Mouse (Mus musculus) MEL (cell line): ENCODE results near the gene Cdc123. TPM values are rescaled to one million over a fixed set of nuclear protein-coding genes. Genes with fewer than 3 reads are reported as not detected.

Experiments
- DNase-seq: peaks from one replicate; pipeline ENCODE4 v3.0.0; 2011; ENCODE audit warnings: low read depth, low spot score
- H3K27ac ChIP-seq: 2 replicates; pipeline ENCODE4 v1.5.1; 2012; ENCODE audit warnings: low read depth, mild to moderate bottlenecking, control low read depth, low read length, moderate library complexity; ENCODE audit not compliant: control insufficient read depth
- H3K27me3 ChIP-seq, 2 experiments: fragments of 150-350 bp in 1 of 2; sonication (generic) in 1 of 2; 2 replicates each; pipeline ENCODE4 v1.6.1; 2012; ENCODE audit warnings: low read length in 2 of 2, mild to moderate bottlenecking in 2 of 2, improper control_type of control experiment in 1 of 2, moderate library complexity in 1 of 2; ENCODE audit not compliant: insufficient read depth in 2 of 2, control insufficient read depth in 1 of 2
- H3K36me3 ChIP-seq, 2 experiments: 2 replicates each; pipeline ENCODE4 v1.6.1; 2012 to 2014; ENCODE audit warnings: low read length in 2 of 2, improper control_type of control experiment in 1 of 2, inconsistent platforms in 1 of 2, mild to moderate bottlenecking in 1 of 2; ENCODE audit not compliant: insufficient read depth in 2 of 2, control insufficient read depth in 1 of 2
- H3K4me1 ChIP-seq, 2 experiments: fragments of 150-350 bp in 1 of 2; sonication (generic) in 1 of 2; 2 replicates each; pipeline ENCODE4 v1.6.1; 2012; ENCODE audit warnings: low read length in 2 of 2, improper control_type of control experiment in 1 of 2, mild to moderate bottlenecking in 1 of 2; ENCODE audit not compliant: insufficient read depth in 2 of 2, control insufficient read depth in 1 of 2
- H3K4me3 ChIP-seq, 2 experiments: fragments of 150-350 bp in 1 of 2; sonication (generic) in 1 of 2; 2 replicates each; pipeline ENCODE4 v1.5.1; 2012; ENCODE audit warnings: low read depth in 2 of 2, low read length in 2 of 2, mild to moderate bottlenecking in 2 of 2, moderate library complexity in 2 of 2, control low read depth in 1 of 2, improper control_type of control experiment in 1 of 2; ENCODE audit not compliant: control insufficient read depth in 1 of 2, insufficient read depth in 1 of 2
- H3K79me2 ChIP-seq: 2 replicates; pipeline ENCODE4 v1.6.1; 2012; ENCODE audit warnings: mild to moderate bottlenecking, low read length, moderate library complexity; ENCODE audit not compliant: control insufficient read depth, poor library complexity, insufficient read depth
- H3K9ac ChIP-seq: 2 replicates; pipeline ENCODE4 v1.6.1; 2012; ENCODE audit warnings: low read depth, mild to moderate bottlenecking, control low read depth, low read length, moderate library complexity; ENCODE audit not compliant: control insufficient read depth, poor library complexity, severe bottlenecking
- H3K9me3 ChIP-seq: fragments of 150-350 bp; sonication (generic); replicated peaks from 2 replicates; pipeline ENCODE4 v1.6.1; 2012; ENCODE audit warnings: mild to moderate bottlenecking, low read length, improper control_type of control experiment, moderate library complexity; ENCODE audit not compliant: insufficient read depth
- BHLHE40 ChIP-seq: IDR thresholded peaks from 2 replicates; pipeline ENCODE4 v1.6.1; 2012; ENCODE audit warnings: low read depth, mild to moderate bottlenecking, inconsistent platforms, low read length, improper control_type of control experiment, borderline replicate concordance
- CHD1 ChIP-seq: IDR thresholded peaks from 2 replicates; pipeline ENCODE4 v1.6.1; 2012; ENCODE audit warnings: low read depth, mild to moderate bottlenecking, inconsistent platforms, low read length, improper control_type of control experiment
- CHD2 ChIP-seq: IDR thresholded peaks from 2 replicates; pipeline ENCODE4 v1.6.1; 2011; ENCODE audit warnings: low read length, improper control_type of control experiment
- CTCF ChIP-seq, 3 experiments: IDR thresholded peaks in 2 of 3; conservative IDR thresholded peaks in 1 of 3; 2 replicates each; pipeline ENCODE4 v1.5.1; 2011 to 2012; ENCODE audit warnings: low read length in 3 of 3, low read depth in 2 of 3, mild to moderate bottlenecking in 2 of 3, improper control_type of control experiment in 1 of 3, inconsistent platforms in 1 of 3, mixed read lengths in 1 of 3, moderate library complexity in 1 of 3; ENCODE audit not compliant: control insufficient read depth in 1 of 3, insufficient read depth in 1 of 3, poor library complexity in 1 of 3, severe bottlenecking in 1 of 3
- ELF1 ChIP-seq: IDR thresholded peaks from 2 replicates; pipeline ENCODE4 v1.6.1; 2014; ENCODE audit warnings: low read depth, mild to moderate bottlenecking, inconsistent platforms, low read length, improper control_type of control experiment, moderate library complexity
- EP300 ChIP-seq, 2 experiments: IDR thresholded peaks; 2 replicates each; pipeline ENCODE4 v1.6.1; 2011; ENCODE audit warnings: improper control_type of control experiment in 2 of 2, low read length in 2 of 2, low read depth in 1 of 2, mild to moderate bottlenecking in 1 of 2
- ETS1 ChIP-seq: IDR thresholded peaks from 2 replicates; pipeline ENCODE4 v1.6.1; 2012; ENCODE audit warnings: low read depth, mild to moderate bottlenecking, inconsistent platforms, low read length, improper control_type of control experiment, moderate library complexity
- GABPA ChIP-seq: IDR thresholded peaks from 2 replicates; pipeline ENCODE4 v1.6.1; 2012; ENCODE audit warnings: low read depth, mild to moderate bottlenecking, inconsistent platforms, low read length, improper control_type of control experiment, moderate library complexity
- GATA1 ChIP-seq: IDR thresholded peaks from 2 replicates; pipeline ENCODE4 v1.6.1; 2011; ENCODE audit warnings: low read depth, low read length, improper control_type of control experiment
- KAT2A ChIP-seq: conservative IDR thresholded peaks from 2 replicates; pipeline ENCODE4 v1.6.1; 2012; ENCODE audit warnings: low read depth, low read length, improper control_type of control experiment, inconsistent platforms
- MAX ChIP-seq: IDR thresholded peaks from 2 replicates; pipeline ENCODE4 v1.6.1; 2011; ENCODE audit warnings: low read length, improper control_type of control experiment
- MAZ ChIP-seq: IDR thresholded peaks from 2 replicates; pipeline ENCODE4 v1.6.1; 2012; ENCODE audit warnings: low read depth, mild to moderate bottlenecking, inconsistent platforms, low read length, improper control_type of control experiment
- MYC ChIP-seq: IDR thresholded peaks from 2 replicates; pipeline ENCODE4 v1.6.1; 2011; ENCODE audit warnings: low read depth, mild to moderate bottlenecking, low read length, improper control_type of control experiment, moderate library complexity
- NRF1 ChIP-seq: IDR thresholded peaks from 2 replicates; pipeline ENCODE4 v1.6.1; 2014; ENCODE audit warnings: low read depth, mild to moderate bottlenecking, inconsistent platforms, low read length, improper control_type of control experiment, moderate library complexity; ENCODE audit not compliant: poor library complexity, insufficient read depth, severe bottlenecking
- POLR2AphosphoS2 ChIP-seq: IDR thresholded peaks from 2 replicates; pipeline ENCODE4 v1.6.1; 2011; ENCODE audit warnings: low read length, improper control_type of control experiment
- POLR2AphosphoS5 ChIP-seq: IDR thresholded peaks from 2 replicates; pipeline ENCODE4 v1.6.1; 2012; ENCODE audit warnings: low read depth, borderline replicate concordance, mild to moderate bottlenecking, inconsistent platforms, low read length, moderate library complexity, mixed read lengths
- RAD21 ChIP-seq: IDR thresholded peaks from 2 replicates; pipeline ENCODE4 v1.6.1; 2011; ENCODE audit warnings: mild to moderate bottlenecking, low read depth, low read length, improper control_type of control experiment
- RCOR1 ChIP-seq: IDR thresholded peaks from 2 replicates; pipeline ENCODE4 v1.6.1; 2012; ENCODE audit warnings: low read depth, mild to moderate bottlenecking, inconsistent platforms, low read length, improper control_type of control experiment
- SIN3A ChIP-seq: IDR thresholded peaks from 2 replicates; pipeline ENCODE4 v1.6.1; 2012; ENCODE audit warnings: low read length, improper control_type of control experiment, inconsistent platforms
- SMC3 ChIP-seq: IDR thresholded peaks from 2 replicates; pipeline ENCODE4 v1.6.1; 2011; ENCODE audit warnings: low read depth, low read length, improper control_type of control experiment
- TAL1 ChIP-seq: IDR thresholded peaks from 2 replicates; pipeline ENCODE4 v1.6.1; 2012; ENCODE audit warnings: mild to moderate bottlenecking, inconsistent platforms, low read length, moderate library complexity, mixed read lengths
- TBP ChIP-seq: IDR thresholded peaks from 2 replicates; pipeline ENCODE4 v1.8.0; 2011; ENCODE audit warnings: low read depth, low read length, improper control_type of control experiment
- TCF12 ChIP-seq: IDR thresholded peaks from 2 replicates; pipeline ENCODE4 v1.6.1; 2014; ENCODE audit warnings: low read depth, mild to moderate bottlenecking, inconsistent platforms, low read length, improper control_type of control experiment, moderate library complexity
- UBTF ChIP-seq: IDR thresholded peaks from 2 replicates; pipeline ENCODE4 v1.6.1; 2012; ENCODE audit warnings: low read depth, mild to moderate bottlenecking, inconsistent platforms, low read length, improper control_type of control experiment, moderate library complexity, borderline replicate concordance; ENCODE audit not compliant: insufficient read depth
- ZNF384 ChIP-seq: IDR thresholded peaks from 2 replicates; pipeline ENCODE4 v1.6.1; 2012; ENCODE audit warnings: low read depth, mild to moderate bottlenecking, inconsistent platforms, low read length, improper control_type of control experiment
- polyA plus RNA-seq, 2 experiments: library from polyadenylated mRNA; stranded (reverse) in 1 of 2; unstranded in 1 of 2; fragments of >175 nt in 1 of 2; fragments of >200 nt in 1 of 2; gene quantifications; 2 replicates each; pipeline versions ENCODE4 v1.2.1 to v1.2.4; 2012; ENCODE audit warnings: low replicate concordance in 2 of 2, low read depth in 1 of 2; ENCODE audit not compliant: insufficient read length in 2 of 2, insufficient read depth in 1 of 2, missing spikeins in 1 of 2
- total RNA-seq: library from RNA; depleted of rRNA; stranded (reverse); fragments of 300-350 nt; gene quantifications from 2 replicates; pipeline ENCODE4 v1.2.3, GENCODE M21; 2012

Gene Cdc123
- total and polyA plus RNA-seq, 3 experiments = 190 to 770 (median 338) TPM

- TF ChIP-seq RAD21 (peak; percentile 3; the same call in 1 of the 2 replicates), POLR2AphosphoS2 (no peak), TBP (no peak), POLR2AphosphoS5 (no peak), CTCF (IDR thresholded peaks at IDR 0.05 in 2 of 3, conservative IDR thresholded peaks at IDR 0.05 in 1 of 3; ENCODE audit: control insufficient read depth in 1 of 3, insufficient read depth in 1 of 3, low read depth in 2 of 3, low read length in 3 of 3, poor library complexity in 1 of 3, severe bottlenecking in 1 of 3) (peak in 2 of 3 experiments; percentile 6 to 36; a peak in 2 of 6 replicates), MAX (peak; percentile 36; the same call in 1 of the 2 replicates), CHD1 (no peak), TCF12 (0 out of 2 replicates have a peak, but pooled peaks have one; percentile 18), UBTF (no peak), ETS1 (no peak), RCOR1 (peak; percentile 98), ELF1 (peak; percentile 21; the same call in 1 of the 2 replicates), TAL1 (no peak), MAZ (no peak), KAT2A (no peak), SMC3 (peak; percentile 40), MYC (peak; percentile 63), GATA1 (0 out of 2 replicates have a peak, but pooled peaks have one; percentile 22), EP300 (IDR thresholded peaks at IDR 0.05; ENCODE audit: low read depth in 1 of 2, low read length in 2 of 2) (peak; percentile 36 to 45; a peak in 3 of 4 replicates), BHLHE40 (no peak), SIN3A (peak; percentile 31; the same call in 1 of the 2 replicates), GABPA (no peak), CHD2 (no peak)
Observed at GRCm38 (mm10) chr2:5770708-5771241, 74.2 kb downstream of the Cdc123 start (continued).

DNA sequence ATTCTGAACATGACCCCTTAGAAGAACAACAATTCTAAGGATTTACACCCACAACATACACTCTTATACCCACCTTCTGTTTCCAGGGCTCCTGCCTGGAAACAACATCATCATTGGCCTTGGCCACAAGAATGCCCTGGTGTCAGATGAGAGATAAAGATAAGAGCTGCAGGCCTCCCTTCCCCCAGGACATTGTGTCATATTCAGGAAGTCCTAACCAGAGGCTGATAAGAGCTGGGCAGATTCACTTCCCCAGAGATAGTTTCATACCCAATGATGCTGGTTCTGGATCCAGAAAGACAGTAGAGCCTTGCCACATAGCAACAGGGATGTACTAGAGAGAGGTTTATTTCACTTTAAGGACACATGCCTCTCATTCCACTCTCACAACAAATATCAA is 75.3 kb downstream of the Cdc123 start:
- Histone ChIP-seq H3K27ac (no peak overlapping the region), H3K36me3 (peaks cover 0 to 7% of the 10 kb centered on the region in 2 experiments; a peak in 1 of 4 replicates), H3K27me3 (no peaks in the 10 kb centered on the region), H3K4me1 (peaks cover 0 to 9% of the 10 kb centered on the region in 2 experiments; a peak in 2 of 4 replicates), H3K79me2 (no peaks in the 10 kb centered on the region), H3K9ac (no peak overlapping the region), H3K4me3 (no peak overlapping the region), H3K9me3 (no peaks in the 10 kb centered on the region)
- TF ChIP-seq NRF1 = no peak
- no peak for TF ChIP-seq ZNF384
- TF ChIP-seq RCOR1 = peak; percentile 52; the same call in 1 of the 2 replicates
- TF ChIP-seq GATA1 = peak; percentile 83
- TF ChIP-seq CTCF (IDR thresholded peaks at IDR 0.05 in 2 of 3, conservative IDR thresholded peaks at IDR 0.05 in 1 of 3; ENCODE audit: control insufficient read depth in 1 of 3, insufficient read depth in 1 of 3, low read depth in 2 of 3, low read length in 3 of 3, poor library complexity in 1 of 3, severe bottlenecking in 1 of 3) = no peak
- peak; percentile 71 to 76 for TF ChIP-seq EP300 (IDR thresholded peaks at IDR 0.05; ENCODE audit: low read depth in 1 of 2, low read length in 2 of 2)
- TF ChIP-seq TCF12 = peak; percentile 50; the same call in 1 of the 2 replicates
- no peak for TF ChIP-seq KAT2A
- TF ChIP-seq TAL1 = 0 out of 2 replicates have a peak, but pooled peaks have one; percentile 22
- DNase-seq = peak; percentile 39
